Mouse (Mus musculus) megakaryocyte-erythroid progenitor cell, adult 5-6 weeks (primary cell): Measurements from ENCODE around the gene Mmp3. TPM values are rescaled to one million over a fixed set of nuclear protein-coding genes. Genes with fewer than 3 reads are reported as not detected.
"Not testable (repeated sequence)": the region's sequence is repeated elsewhere in the genome, so short reads cannot be mapped to it uniquely, and the experiment has no call there.

ENCODE experiments used
- ATAC-seq: replicated peaks from 2 replicates; pipeline ENCODE4 v1.8.0; 2016; ENCODE audit warnings: mild to moderate bottlenecking, inconsistent platforms; ENCODE audit not compliant: severe bottlenecking, poor library complexity, low FRiP score, low TSS enrichment
- total RNA-seq, 2 experiments: library from RNA; stranded (forward) in 1 of 2; stranded (reverse) in 1 of 2; fragments of 200-1000, 215-1000 nt in 1 of 2; fragments of >200 nt in 1 of 2; fragmentation: Nextera tagmentation in 1 of 2; gene quantifications; 2 replicates each; pipeline ENCODE4 v1.2.3; 2014 to 2017

The Mmp3 gene
- total RNA-seq (2014; fragmentation: Nextera tagmentation) (not detected in 2 replicates), total RNA-seq (2017) (not detected in 2 replicates)

DNA sequence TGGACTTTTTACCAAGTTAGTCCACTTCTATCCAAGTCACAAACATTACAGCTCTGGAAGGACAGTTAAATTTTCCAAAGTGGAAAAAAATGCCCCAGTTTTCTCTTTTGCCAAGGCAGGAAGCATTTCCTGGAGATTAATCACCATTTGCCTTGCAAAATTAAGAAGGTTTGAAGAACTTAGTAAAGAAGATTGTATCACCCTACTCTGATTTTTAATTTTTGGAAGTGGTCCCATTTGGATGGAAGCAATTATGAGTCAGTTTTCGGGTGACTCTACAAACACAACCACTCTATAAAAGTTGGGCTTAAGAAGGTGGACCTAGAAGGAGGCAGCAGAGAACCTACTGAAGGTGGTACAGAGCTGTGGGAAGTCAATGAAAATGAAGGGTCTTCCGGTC, at the start of gene Mmp3:
Gene Mmp3 (plus strand): TSS at position 301 of the 400 bp plus-strand sequence.
- ATAC-seq, result no peak

- not testable (repeated sequence) for ATAC-seq
Measured at GRCm38 (mm10) chr9:7396556-7396955, 49.1 kb upstream of the Mmp3 start.

DNA sequence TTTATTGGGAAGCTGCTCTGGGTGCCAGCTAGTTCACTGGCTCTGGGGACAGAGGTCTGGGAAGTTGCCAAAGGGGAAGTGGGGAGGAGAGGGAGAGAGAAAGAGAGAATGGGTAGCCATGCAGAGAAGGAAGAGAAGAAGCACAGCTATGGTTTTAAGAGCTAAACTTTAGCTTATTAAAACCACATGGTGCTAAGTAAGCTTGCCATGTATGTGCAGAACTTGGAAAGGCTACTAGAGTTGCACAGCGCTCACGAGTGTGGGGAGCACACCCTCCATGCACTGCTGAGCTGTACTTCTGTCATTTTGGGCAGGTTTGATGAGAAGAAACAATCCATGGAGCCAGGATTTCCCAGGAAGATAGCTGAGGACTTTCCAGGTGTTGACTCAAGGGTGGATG, 7.7 kb downstream of the Mmp3 start:
- ATAC-seq, result no peak

DNA sequence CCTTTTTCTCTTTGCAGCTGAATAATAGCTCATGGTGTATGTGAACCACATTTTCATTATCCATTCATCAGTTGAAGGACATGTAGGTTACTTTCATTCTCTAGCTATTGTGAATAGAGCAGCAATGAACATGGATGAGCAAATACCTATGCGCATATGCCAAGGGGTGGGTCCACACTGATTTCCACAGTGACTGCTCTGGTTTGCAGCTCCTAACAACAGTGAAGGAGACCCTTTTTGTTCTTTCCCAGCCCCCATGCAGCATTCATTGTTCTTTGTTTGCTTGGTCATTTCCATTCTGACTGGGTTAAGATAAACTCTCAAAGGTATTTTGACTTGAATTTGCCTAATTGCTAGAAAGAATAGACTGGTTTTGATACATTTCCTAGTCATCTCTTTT, 24.6 kb downstream of the Mmp3 start:
- ATAC-seq, result no peak

- ATAC-seq, result no peak
Measured at GRCm38 (mm10) chr9:7483684-7484394, 38.2 kb downstream of the Mmp3 start.

DNA sequence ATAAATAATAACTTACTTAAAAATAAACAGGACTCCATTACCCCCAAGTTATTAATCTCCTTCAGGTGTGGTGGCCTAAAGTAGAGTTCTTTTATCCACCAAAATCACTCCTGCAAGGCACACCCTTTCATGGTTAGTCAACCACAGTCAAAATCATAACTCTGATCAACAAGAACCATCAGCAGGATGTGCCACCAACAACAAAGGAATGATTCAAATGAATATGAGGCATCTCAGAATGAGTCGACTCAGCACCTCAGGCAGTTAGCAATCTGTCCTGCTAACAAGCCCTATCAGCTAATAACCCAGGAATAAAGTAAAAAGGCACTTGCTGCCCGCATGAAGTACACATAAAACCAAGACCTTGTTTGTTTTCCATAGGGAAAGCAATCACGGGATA, 55.5 kb downstream of the Mmp3 start:
- ATAC-seq, result no peak

DNA sequence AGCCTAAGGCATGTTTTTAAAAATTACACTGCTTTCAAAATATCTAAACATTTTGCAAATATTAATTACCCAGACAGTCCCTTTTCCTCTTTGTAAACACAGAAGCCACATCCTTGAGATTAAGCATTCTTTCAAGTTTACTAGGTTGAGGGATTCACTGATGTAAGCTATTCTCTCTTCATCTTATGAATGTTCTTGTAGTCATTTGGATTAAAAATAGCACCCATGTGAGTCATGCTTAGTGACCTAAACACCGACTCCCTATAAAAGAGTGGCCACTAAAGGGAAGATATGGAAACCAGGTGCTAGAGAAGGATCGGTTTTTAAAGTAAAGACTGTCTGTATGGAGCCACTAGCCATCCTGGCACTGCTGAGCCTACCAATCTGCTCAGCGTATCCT, 56.4 kb downstream of the Mmp3 start, which contains the start of gene Mmp10:
Gene Mmp10 (plus strand): TSS at position 302 of the 400 bp plus-strand sequence.
- ATAC-seq, result no peak

Other genes starting within 250 kb of the Mmp3 start
- not detected in 2 replicates for gene Mmp13, start 173.3 kb upstream of the Mmp3 start, total RNA-seq (2014; fragmentation: Nextera tagmentation)
- gene Mmp13, start 173.3 kb upstream of the Mmp3 start, total RNA-seq (2017), result not detected in 2 replicates
- gene Mmp12, start 101.4 kb upstream of the Mmp3 start, total RNA-seq (2014; fragmentation: Nextera tagmentation), result not detected in 2 replicates
- not detected in 2 replicates for gene Mmp12, start 101.4 kb upstream of the Mmp3 start, total RNA-seq (2017)
- gene Mmp1b, start 57.8 kb upstream of the Mmp3 start, total RNA-seq (2014; fragmentation: Nextera tagmentation), result not detected in 2 replicates
- not detected in 2 replicates for gene Mmp1b, start 57.8 kb upstream of the Mmp3 start, total RNA-seq (2017)
- gene Mmp10, start 56.5 kb downstream of the Mmp3 start, total RNA-seq (2014; fragmentation: Nextera tagmentation), result not detected in 2 replicates
- not detected in 2 replicates for gene Mmp10, start 56.5 kb downstream of the Mmp3 start, total RNA-seq (2017)
- gene Mmp8, start 112.6 kb downstream of the Mmp3 start, total RNA-seq (2014; fragmentation: Nextera tagmentation), result 0.35 TPM in 1 of 2 replicates, not detected in the other
- gene Mmp8, start 112.6 kb downstream of the Mmp3 start, total RNA-seq (2017), result 3.4 TPM in 1 of 2 replicates, not detected in the other
- gene Mmp27, start 125.6 kb downstream of the Mmp3 start, total RNA-seq (2014; fragmentation: Nextera tagmentation), result 0.20 TPM in 1 of 2 replicates, not detected in the other
- 0.80 and 0.95 TPM in 2 replicates for gene Mmp27, start 125.6 kb downstream of the Mmp3 start, total RNA-seq (2017)
- not detected in 2 replicates for gene Mmp20, start 182.4 kb downstream of the Mmp3 start, total RNA-seq (2014; fragmentation: Nextera tagmentation)
- not detected in 2 replicates for gene Mmp20, start 182.4 kb downstream of the Mmp3 start, total RNA-seq (2017)
- gene Mmp7, start 246.3 kb downstream of the Mmp3 start, total RNA-seq (2014; fragmentation: Nextera tagmentation), result not detected in 2 replicates
- not detected in 2 replicates for gene Mmp7, start 246.3 kb downstream of the Mmp3 start, total RNA-seq (2017)